Mouse (Mus musculus) spleen, adult 2 months (tissue): ENCODE data around the gene Lrrc38.

Experiments used
- CTCF ChIP-seq: fragments of 200-500 bp; IDR thresholded peaks from 2 replicates; pipeline ENCODE4 v1.5.1; 2011; ENCODE audit warnings: mild to moderate bottlenecking, inconsistent platforms; ENCODE audit not compliant: insufficient read depth, insufficient read length, insufficient replicate concordance; ENCODE audit errors: extremely low read depth
- POLR2A ChIP-seq: fragments of 200-500 bp; IDR thresholded peaks from 2 replicates; pipeline ENCODE4 v1.6.1; 2011; ENCODE audit warnings: low read depth, low read length, inconsistent platforms

DNA sequence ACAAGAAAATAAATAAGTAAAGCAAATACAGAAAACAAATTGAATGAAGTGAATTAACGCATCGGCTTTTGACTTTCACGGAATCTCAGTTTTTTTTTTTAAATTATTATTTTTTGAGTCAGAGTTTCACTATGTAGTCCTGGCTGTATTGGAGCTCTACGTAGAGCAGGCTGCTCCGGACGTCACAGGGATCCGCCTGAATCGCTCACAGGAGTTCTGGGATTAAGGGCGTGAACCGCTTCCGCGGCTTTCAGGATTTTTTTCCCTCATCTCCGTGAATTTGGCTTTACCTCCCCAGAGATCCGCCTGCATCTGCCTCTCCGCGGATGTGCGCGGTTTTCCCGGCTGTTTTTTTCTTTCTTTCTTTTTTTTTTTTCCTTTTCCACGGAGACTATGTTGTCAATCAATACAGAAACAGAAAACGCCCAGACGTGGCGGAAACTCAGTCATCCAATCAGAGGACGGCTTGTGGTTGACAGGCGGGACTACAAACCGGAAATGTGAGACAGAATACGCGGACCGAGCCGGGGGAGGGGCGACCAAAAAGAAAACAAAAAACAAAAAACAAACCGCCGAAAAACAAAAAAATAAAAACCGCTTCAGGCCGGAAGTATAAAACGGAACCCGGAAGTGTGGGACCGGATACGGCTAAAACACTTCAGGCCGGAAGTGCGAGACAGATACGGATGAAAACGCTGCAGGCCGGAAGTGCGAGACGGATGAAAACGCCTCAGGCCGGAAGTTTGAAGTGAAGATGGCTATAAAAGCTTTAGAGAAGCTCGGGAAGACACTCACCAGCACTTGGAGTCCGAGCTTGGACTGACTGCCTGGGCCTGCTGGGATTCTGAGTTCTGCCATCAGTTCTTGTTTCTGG is 62.9 kb downstream of the Lrrc38 start, which contains the start of gene Pramef8:
- no peak for TF ChIP-seq POLR2A
- TF ChIP-seq CTCF = no peak
